Mouse (Mus musculus): ENCODE measurements around the gene Stab1. TPM values are rescaled to one million over a fixed set of nuclear protein-coding genes. Genes with fewer than 3 reads are reported as not detected.

Stab1 gene
- total RNA-seq, 1 experiment = 2.0 TPM

GRCm38 (mm10) chr14:31173537-31173936 is 5.1 kb upstream of the Stab1 start:
- peaks cover 0 to 15% of the 10 kb centered on the region in 2 experiments; a peak in 1 of 4 replicates for H3K4me1 ChIP-seq (ENCODE audit: control insufficient read depth in 2 of 2, insufficient read depth in 2 of 2, low read length in 2 of 2, poor library complexity in 1 of 2)
- no peak overlapping the region for H3K27ac ChIP-seq (ENCODE audit: insufficient read depth, low read depth, low read length, poor library complexity, severe bottlenecking)
- TF ChIP-seq CHD2 (IDR thresholded peaks at IDR 0.05; ENCODE audit: low read depth, low read length) (no peak), ZC3H11A (IDR thresholded peaks at IDR 0.05; ENCODE audit: borderline replicate concordance, low read depth, low read length) (no peak), MAFK (IDR thresholded peaks at IDR 0.05; ENCODE audit: insufficient read depth, low read depth, low read length) (no peak), HCFC1 (IDR thresholded peaks at IDR 0.05; ENCODE audit: borderline replicate concordance, insufficient read depth, low read length) (no peak), ZNF384 (IDR thresholded peaks at IDR 0.05; ENCODE audit: low read depth, low read length) (no peak)
- in situ Hi-C loops (cut with MboI; ENCODE audit: low sequenced_read_pairs in 2 of 2, unreplicated experiment in 2 of 2) = no loop called here
- DNase-seq (ENCODE audit: low read depth, low spot score) = no peak
- H3K36me3 ChIP-seq (ENCODE audit: control insufficient read depth, insufficient read depth, low read length, poor library complexity, severe bottlenecking) = peaks cover 69% of the 10 kb centered on the region
- H3K9ac ChIP-seq (ENCODE audit: insufficient read depth, low read depth, low read length, poor library complexity, severe bottlenecking) = no peak overlapping the region
- H3K9me3 ChIP-seq (ENCODE audit: control insufficient read depth, insufficient read depth, low read depth, low read length) = no peaks in the 10 kb centered on the region
- H3K4me3 ChIP-seq (ENCODE audit: insufficient read depth in 1 of 2, low read depth in 1 of 2, low read length in 2 of 2, poor library complexity in 1 of 2, severe bottlenecking in 1 of 2) = no peak overlapping the region

DNA sequence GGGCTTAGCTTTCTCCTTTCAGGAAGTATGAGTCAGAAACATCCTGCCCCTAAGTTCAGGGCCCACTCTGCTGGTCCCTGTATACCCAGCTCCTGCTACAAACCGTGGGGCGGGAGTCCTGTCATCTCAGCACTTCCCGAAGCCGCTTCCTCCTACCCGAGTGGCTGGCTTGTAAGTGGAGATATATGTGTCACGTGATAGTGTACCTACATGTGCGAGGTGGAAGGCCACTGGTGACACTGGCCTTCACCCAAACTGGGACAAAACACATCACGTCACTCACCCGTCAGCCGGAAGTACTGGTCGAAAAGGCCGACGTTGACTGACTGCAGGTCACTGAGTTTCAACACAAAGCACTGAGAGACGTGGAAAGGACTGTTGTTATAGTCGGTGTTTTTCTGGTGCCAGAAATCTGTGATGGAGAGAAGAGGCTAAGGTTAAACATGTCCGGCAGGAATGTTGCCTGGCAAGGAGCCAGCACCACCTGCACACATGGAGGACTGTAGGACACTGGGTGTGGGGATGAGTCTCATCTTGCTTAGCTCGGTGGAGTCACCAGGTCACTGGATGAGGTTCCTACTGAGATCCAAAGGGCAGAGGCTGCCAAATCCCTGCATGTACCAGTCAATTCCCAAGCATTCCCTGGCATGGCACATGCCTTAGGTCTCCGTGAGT is 4.5 kb upstream of the Stab1 start:
- no peak overlapping the region for H3K9ac ChIP-seq (ENCODE audit: insufficient read depth, low read depth, low read length, poor library complexity, severe bottlenecking)
- no peak for TF ChIP-seq ZNF384 (IDR thresholded peaks at IDR 0.05; ENCODE audit: low read depth, low read length)
- TF ChIP-seq MAFK (IDR thresholded peaks at IDR 0.05; ENCODE audit: insufficient read depth, low read depth, low read length) = no peak
- no peak for TF ChIP-seq HCFC1 (IDR thresholded peaks at IDR 0.05; ENCODE audit: borderline replicate concordance, insufficient read depth, low read length)
- TF ChIP-seq CHD2 (IDR thresholded peaks at IDR 0.05; ENCODE audit: low read depth, low read length) = no peak
- no peak for TF ChIP-seq ZC3H11A (IDR thresholded peaks at IDR 0.05; ENCODE audit: borderline replicate concordance, low read depth, low read length)
- H3K27ac ChIP-seq (ENCODE audit: insufficient read depth, low read depth, low read length, poor library complexity, severe bottlenecking) = no peak overlapping the region

GRCm38 (mm10) chr14:31171821-31172220 is 3.4 kb upstream of the Stab1 start:
- TF ChIP-seq ZC3H11A (IDR thresholded peaks at IDR 0.05; ENCODE audit: borderline replicate concordance, low read depth, low read length) (no peak), HCFC1 (IDR thresholded peaks at IDR 0.05; ENCODE audit: borderline replicate concordance, insufficient read depth, low read length) (no peak), MAFK (IDR thresholded peaks at IDR 0.05; ENCODE audit: insufficient read depth, low read depth, low read length) (no peak), ZNF384 (IDR thresholded peaks at IDR 0.05; ENCODE audit: low read depth, low read length) (no peak), CHD2 (IDR thresholded peaks at IDR 0.05; ENCODE audit: low read depth, low read length) (no peak)
- Histone ChIP-seq H3K9ac (ENCODE audit: insufficient read depth, low read depth, low read length, poor library complexity, severe bottlenecking) (no peak overlapping the region), H3K9me3 (ENCODE audit: control insufficient read depth, insufficient read depth, low read depth, low read length) (no peaks in the 10 kb centered on the region), H3K4me1 (ENCODE audit: control insufficient read depth in 2 of 2, insufficient read depth in 2 of 2, low read length in 2 of 2, poor library complexity in 1 of 2) (peaks cover 0 to 7% of the 10 kb centered on the region in 2 experiments; a peak in 1 of 4 replicates), H3K27ac (ENCODE audit: insufficient read depth, low read depth, low read length, poor library complexity, severe bottlenecking) (no peak overlapping the region), H3K36me3 (ENCODE audit: control insufficient read depth, insufficient read depth, low read length, poor library complexity, severe bottlenecking) (peaks cover 57% of the 10 kb centered on the region), H3K4me3 (ENCODE audit: insufficient read depth in 1 of 2, low read depth in 1 of 2, low read length in 2 of 2, poor library complexity in 1 of 2, severe bottlenecking in 1 of 2) (no peak overlapping the region)
- no peak for DNase-seq (ENCODE audit: low read depth, low spot score)
- in situ Hi-C loops (cut with MboI; ENCODE audit: low sequenced_read_pairs in 2 of 2, unreplicated experiment in 2 of 2) = no loop called here

More for the DNA sequence above, 4.5 kb upstream of the Stab1 start:
- no peaks in the 10 kb centered on the region for H3K9me3 ChIP-seq (ENCODE audit: control insufficient read depth, insufficient read depth, low read depth, low read length)
- peaks cover 67% of the 10 kb centered on the region for H3K36me3 ChIP-seq (ENCODE audit: control insufficient read depth, insufficient read depth, low read length, poor library complexity, severe bottlenecking)
- DNase-seq (ENCODE audit: low read depth, low spot score) = no peak
- in situ Hi-C loops (cut with MboI; ENCODE audit: low sequenced_read_pairs in 2 of 2, unreplicated experiment in 2 of 2) = no loop called here
- H3K4me1 ChIP-seq (ENCODE audit: control insufficient read depth in 2 of 2, insufficient read depth in 2 of 2, low read length in 2 of 2, poor library complexity in 1 of 2) = peaks cover 0 to 15% of the 10 kb centered on the region in 2 experiments; a peak in 1 of 4 replicates
- H3K4me3 ChIP-seq (ENCODE audit: insufficient read depth in 1 of 2, low read depth in 1 of 2, low read length in 2 of 2, poor library complexity in 1 of 2, severe bottlenecking in 1 of 2) = no peak overlapping the region

GRCm38 (mm10) chr14:31171386-31171785 is 2.9 kb upstream of the Stab1 start:
- H3K27ac ChIP-seq (ENCODE audit: insufficient read depth, low read depth, low read length, poor library complexity, severe bottlenecking) = no peak overlapping the region
- TF ChIP-seq CHD2 (IDR thresholded peaks at IDR 0.05; ENCODE audit: low read depth, low read length) (no peak), HCFC1 (IDR thresholded peaks at IDR 0.05; ENCODE audit: borderline replicate concordance, insufficient read depth, low read length) (no peak), ZNF384 (IDR thresholded peaks at IDR 0.05; ENCODE audit: low read depth, low read length) (no peak), MAFK (IDR thresholded peaks at IDR 0.05; ENCODE audit: insufficient read depth, low read depth, low read length) (no peak), ZC3H11A (IDR thresholded peaks at IDR 0.05; ENCODE audit: borderline replicate concordance, low read depth, low read length) (no peak)
- H3K4me3 ChIP-seq (ENCODE audit: insufficient read depth in 1 of 2, low read depth in 1 of 2, low read length in 2 of 2, poor library complexity in 1 of 2, severe bottlenecking in 1 of 2) = no peak overlapping the region
- no peak overlapping the region for H3K9ac ChIP-seq (ENCODE audit: insufficient read depth, low read depth, low read length, poor library complexity, severe bottlenecking)
- no peak for DNase-seq (ENCODE audit: low read depth, low spot score)
- peaks cover 0 to 5% of the 10 kb centered on the region in 2 experiments; a peak in 1 of 4 replicates for H3K4me1 ChIP-seq (ENCODE audit: control insufficient read depth in 2 of 2, insufficient read depth in 2 of 2, low read length in 2 of 2, poor library complexity in 1 of 2)
- no peaks in the 10 kb centered on the region for H3K9me3 ChIP-seq (ENCODE audit: control insufficient read depth, insufficient read depth, low read depth, low read length)
- in situ Hi-C loops (cut with MboI; ENCODE audit: low sequenced_read_pairs in 2 of 2, unreplicated experiment in 2 of 2) = no loop called here
- peaks cover 53% of the 10 kb centered on the region for H3K36me3 ChIP-seq (ENCODE audit: control insufficient read depth, insufficient read depth, low read length, poor library complexity, severe bottlenecking)

Data from ES-E14 (cell line).